Comparison of ENCODE assay signal across 8 mouse cellular contexts in genomic region chr13:56703222-56703870, GRCm38 (mm10). TPM values are rescaled to one million over a fixed set of nuclear protein-coding genes. Genes with fewer than 3 reads are reported as not detected.
A peak's percentile ranks its signal among the peaks of the same experiment; 100 is the strongest.
DNase-seq lines count a peak whose midpoint lies in the region; ATAC-seq lines count a peak whose summit lies in the region.

No protein-coding gene starts in this region.

- DNase-seq in 3134 (ENCODE audit: extremely low read depth, insufficient read length, low spot score) (peak; percentile 80), liver (peak; percentile 77)
- peak; percentile 67 for DNase-seq in adrenal gland, adult 8-10 months
- peak; percentile 84 for DNase-seq in embryonic facial prominence, embryonic 10.5 days (ENCODE audit: low spot score)
- peak; percentile 83 for DNase-seq in kidney, adult 11 months
- DNase-seq in spleen, postnatal 36 days (ENCODE audit: low spot score in 2 of 2), result peak; percentile 55 to 59

- 0 out of 2 replicates have a peak, but pooled peaks cover 3% of the 10 kb centered on the region for H3K9me3 ChIP-seq in embryonic facial prominence, embryonic 10.5 days

- H3K27ac ChIP-seq in embryonic facial prominence, embryonic 10.5 days (replicated peaks), result peak overlapping the region; percentile 99

- peak overlapping the region; percentile 92 for H3K4me3 ChIP-seq in embryonic facial prominence, embryonic 10.5 days

- peak; percentile 39 for ATAC-seq in granulocyte monocyte progenitor cell, adult 5-6 weeks (replicated peaks; ENCODE audit: poor library complexity, severe bottlenecking)
- 0 out of 2 replicates have a peak, but pooled peaks have one; percentile 7 for ATAC-seq in monocyte, adult 5-6 weeks (replicated peaks; ENCODE audit: insufficient number of reproducible peaks, low FRiP score, low TSS enrichment, poor library complexity, severe bottlenecking)

- under 1% methylated on average over 80 of the region's 80 CpGs for WGBS in embryonic facial prominence, embryonic 10.5 days

- peaks cover 52% of the 10 kb centered on the region for H3K4me1 ChIP-seq in embryonic facial prominence, embryonic 10.5 days

- H3K36me3 ChIP-seq in embryonic facial prominence, embryonic 10.5 days (replicated peaks), result peaks cover 27% of the 10 kb centered on the region

- H3K27me3 ChIP-seq in embryonic facial prominence, embryonic 10.5 days (replicated peaks; ENCODE audit: low read depth, poor library complexity, severe bottlenecking), result no peaks in the 10 kb centered on the region

RNA-seq across cellular contexts. Expression of gene Smad5, which starts 0.5 kb away (rescaled TPM):
- total RNA-seq in adrenal gland, adult 8-10 months (2022), result 10 to 100 TPM; 49.7 to 68.6 (median 58.2) TPM
- polyA plus RNA-seq in embryonic facial prominence, embryonic 10.5 days (2016; fragmentation: Nextera tagmentation; extraction: Ambion mirVana), result 41.7 and 44.3 TPM in 2 replicates
- 45.7 and 52.0 TPM in 2 replicates for total RNA-seq in granulocyte monocyte progenitor cell, adult 5-6 weeks (2014; fragmentation: Nextera tagmentation)
- total RNA-seq in granulocyte monocyte progenitor cell, adult 5-6 weeks (2017), result 27.1 and 28.1 TPM in 2 replicates
- total RNA-seq in monocyte, adult 5-6 weeks (2017), result 19.5 to 20.2 TPM (median 19.5 TPM) in 3 replicates

RNA-seq across cellular contexts. Expression of gene Gm45623, which starts 50.3 kb away (rescaled TPM):
- not detected for total RNA-seq in adrenal gland, adult 8-10 months (2022)
- 0.24 and 0.26 TPM in 2 replicates for polyA plus RNA-seq in embryonic facial prominence, embryonic 10.5 days (2016; fragmentation: Nextera tagmentation; extraction: Ambion mirVana)
- not detected in 2 replicates for total RNA-seq in granulocyte monocyte progenitor cell, adult 5-6 weeks (2014; fragmentation: Nextera tagmentation)
- total RNA-seq in granulocyte monocyte progenitor cell, adult 5-6 weeks (2017), result not detected in 2 replicates
- total RNA-seq in monocyte, adult 5-6 weeks (2017), result not detected in 3 replicates

Comparison
In these comparisons a context has a peak if more than half of its experiments do, and no peak if none do; other contexts are left out.
1. Peak in every context shown above with its lines: DNase-seq, ATAC-seq, H3K4me3 ChIP-seq and H3K27ac ChIP-seq.